Mouse (Mus musculus) hindlimb bud, embryonic 11.5 days (tissue): ENCODE measurements around the gene Saxo2.

Experiments
- DNase-seq: peaks from one replicate; pipeline ENCODE4 v3.0.0-alpha.2; 2012; ENCODE audit warnings: low read depth, low spot score; ENCODE audit errors: extremely low spot score

The Saxo2 gene

GRCm38 (mm10) chr7:82648353-82649080 is at the start of gene Saxo2, which contains the start of gene Efl1:
Saxo2 (minus strand) TSS chr7:82648528.
Efl1 (plus strand) TSS chr7:82648614.
- DNase-seq: peak; percentile 72

- no peak for DNase-seq
Measured at GRCm38 (mm10) chr7:82697668-82698067, 49.3 kb upstream of the Saxo2 start.

- DNase-seq: no peak
Measured at GRCm38 (mm10) chr7:82691021-82691738, 42.9 kb upstream of the Saxo2 start.

GRCm38 (mm10) chr7:82688736-82689135 is 40.4 kb upstream of the Saxo2 start:
- no peak for DNase-seq

GRCm38 (mm10) chr7:82679901-82680300 is 31.6 kb upstream of the Saxo2 start:
- DNase-seq: no peak

GRCm38 (mm10) chr7:82676834-82677233 is 28.5 kb upstream of the Saxo2 start:
- DNase-seq: no peak

GRCm38 (mm10) chr7:82676001-82676400 is 27.7 kb upstream of the Saxo2 start:
- no peak for DNase-seq

GRCm38 (mm10) chr7:82664604-82665003 is 16.3 kb upstream of the Saxo2 start:
- no peak for DNase-seq

- no peak for DNase-seq
Measured at GRCm38 (mm10) chr7:82649081-82649445, 735 bp upstream of the Saxo2 start.

GRCm38 (mm10) chr7:82647909-82648308 is 419 bp downstream of the Saxo2 start:
- DNase-seq: no peak

GRCm38 (mm10) chr7:82647183-82647582 is 1.1 kb downstream of the Saxo2 start:
- no peak for DNase-seq

GRCm38 (mm10) chr7:82625342-82625741 is 23.0 kb downstream of the Saxo2 start:
- DNase-seq: peak; percentile 12

- no peak for DNase-seq
Measured at GRCm38 (mm10) chr7:82609629-82610028, 38.7 kb downstream of the Saxo2 start.

GRCm38 (mm10) chr7:82605425-82605824 is 42.9 kb downstream of the Saxo2 start:
- DNase-seq: no peak

GRCm38 (mm10) chr7:82602008-82602407 is 46.3 kb downstream of the Saxo2 start:
- no peak for DNase-seq

- DNase-seq: no peak
Measured at GRCm38 (mm10) chr7:82590931-82591330, 57.4 kb downstream of the Saxo2 start.
